Mouse (Mus musculus): ENCODE measurements at regions not wholly inside any gene's neighbourhood (a gene's known extent, or its start where the extent isn't known, plus 50 kb on each side); places are given as distances from the start of the nearest gene placed in this dataset.
"Not testable (repeated sequence)": the region's sequence is repeated elsewhere in the genome, so short reads cannot be mapped to it uniquely, and the experiment has no call there.

GRCm38 (mm10) chr9:116426269-116426999, 251.3 kb upstream of the Tgfbr2 start:
- DNase-seq (ENCODE audit: low spot score): peak; percentile 43

- not testable (repeated sequence) for DNase-seq (ENCODE audit: low spot score)
Observed at GRCm38 (mm10) chr9:116425400-116425799, 250.2 kb upstream of the Tgfbr2 start.

GRCm38 (mm10) chr9:116415021-116415420, 239.9 kb upstream of the Tgfbr2 start:
- no peak for DNase-seq (ENCODE audit: low spot score)

GRCm38 (mm10) chr9:116411067-116411466, 235.9 kb upstream of the Tgfbr2 start:
- DNase-seq (ENCODE audit: low spot score): no peak

- DNase-seq (ENCODE audit: low spot score): no peak
Observed at GRCm38 (mm10) chr9:116410461-116410860, 235.3 kb upstream of the Tgfbr2 start.

GRCm38 (mm10) chr9:116408116-116408515, 233.0 kb upstream of the Tgfbr2 start:
- no peak for DNase-seq (ENCODE audit: low spot score)

- DNase-seq (ENCODE audit: low spot score): no peak
Observed at GRCm38 (mm10) chr9:116405051-116405450, 229.9 kb upstream of the Tgfbr2 start.

- DNase-seq (ENCODE audit: low spot score): no peak
Observed at GRCm38 (mm10) chr9:116401821-116402220, 226.7 kb upstream of the Tgfbr2 start.

- DNase-seq (ENCODE audit: low spot score): no peak
Observed at GRCm38 (mm10) chr9:116400270-116400669, 225.1 kb upstream of the Tgfbr2 start.

- DNase-seq (ENCODE audit: low spot score): no peak
Observed at GRCm38 (mm10) chr9:116399296-116399695, 224.1 kb upstream of the Tgfbr2 start.

GRCm38 (mm10) chr9:116392258-116392657, 217.1 kb upstream of the Tgfbr2 start:
- DNase-seq (ENCODE audit: low spot score): no peak

- no peak for DNase-seq (ENCODE audit: low spot score)
Observed at GRCm38 (mm10) chr9:116389781-116390180, 214.6 kb upstream of the Tgfbr2 start.

GRCm38 (mm10) chr9:116388863-116389262, 213.7 kb upstream of the Tgfbr2 start:
- peak; percentile 78 for DNase-seq (ENCODE audit: low spot score)

GRCm38 (mm10) chr9:116388025-116388424, 212.9 kb upstream of the Tgfbr2 start:
- DNase-seq (ENCODE audit: low spot score): no peak

- peak; percentile 64 for DNase-seq (ENCODE audit: low spot score)
Observed at GRCm38 (mm10) chr9:116384176-116385076, 209.3 kb upstream of the Tgfbr2 start.

- peak; percentile 60 for DNase-seq (ENCODE audit: low spot score)
Observed at GRCm38 (mm10) chr9:116383411-116384101, 208.4 kb upstream of the Tgfbr2 start.

GRCm38 (mm10) chr9:116377706-116378105, 202.5 kb upstream of the Tgfbr2 start:
- no peak for DNase-seq (ENCODE audit: low spot score)

- no peak for DNase-seq (ENCODE audit: low spot score)
Observed at GRCm38 (mm10) chr9:116375658-116376357, 200.6 kb upstream of the Tgfbr2 start.

GRCm38 (mm10) chr9:116374343-116374742, 199.2 kb upstream of the Tgfbr2 start:
- no peak for DNase-seq (ENCODE audit: low spot score)

- DNase-seq (ENCODE audit: low spot score): no peak
Observed at GRCm38 (mm10) chr9:116373396-116373795, 198.2 kb upstream of the Tgfbr2 start.

GRCm38 (mm10) chr9:116369059-116369718, 194.0 kb upstream of the Tgfbr2 start:
- no peak for DNase-seq (ENCODE audit: low spot score)

Measured in yolk sac, embryonic 10.5 days (tissue).